Mouse (Mus musculus) cerebellum, adult 2 months (tissue): ENCODE measurements around the gene Cradd. TPM values are rescaled to one million over a fixed set of nuclear protein-coding genes. Genes with fewer than 3 reads are reported as not detected.
A peak's percentile ranks its signal among the peaks of the same experiment; 100 is the strongest.

Source experiments
- DNase-seq, 2 experiments: peaks; one replicate each; pipeline ENCODE4 v3.0.0; 2021
- H3K27ac ChIP-seq: fragments of 200-500 bp; 2 replicates; pipeline ENCODE4 v1.5.1; 2012; ENCODE audit warnings: low read length, control low read depth, inconsistent platforms; ENCODE audit not compliant: insufficient read depth
- H3K27me3 ChIP-seq: fragments of 200-500 bp; 2 replicates; pipeline ENCODE4 v1.6.1; 2012; ENCODE audit warnings: inconsistent platforms, mild to moderate bottlenecking, low read length, moderate library complexity; ENCODE audit not compliant: control insufficient read depth, insufficient read depth
- H3K4me1 ChIP-seq: fragments of 200-500 bp; 2 replicates; pipeline ENCODE4 v1.6.1; 2011; ENCODE audit warnings: low read length; ENCODE audit not compliant: control insufficient read depth, insufficient read depth
- H3K4me3 ChIP-seq: fragments of 200-500 bp; replicated peaks from 2 replicates; pipeline ENCODE3; 2011; ENCODE audit warnings: mild to moderate bottlenecking, low read depth, low read length, control low read depth; ENCODE audit not compliant: insufficient read depth
- CTCF ChIP-seq: fragments of 200-500 bp; IDR thresholded peaks from 2 replicates; pipeline ENCODE4 v1.5.1; 2011; ENCODE audit warnings: low read depth, mild to moderate bottlenecking, control low read depth, low read length, moderate library complexity, borderline replicate concordance; ENCODE audit not compliant: insufficient read depth
- POLR2A ChIP-seq: fragments of 200-500 bp; IDR thresholded peaks from 2 replicates; pipeline ENCODE4 v1.6.1; 2011; ENCODE audit warnings: low read length, control low read depth, borderline replicate concordance; ENCODE audit not compliant: insufficient read depth
- WGBS: fragments of 180-500 bp; shearing (Covaris S2); methylation state at CpG from one replicate; pipeline ENCODE4 v1.1.7; 2018; 5-methylcytosine and 5-hydroxymethylcytosine counted together
- polyA plus RNA-seq: library from polyadenylated mRNA; depleted of rRNA; stranded (reverse); fragments of >200 nt; gene quantifications from 2 replicates; pipeline ENCODE4 v1.2.3, GENCODE M21; 2012

The Cradd gene
- polyA plus RNA-seq, 1 experiment = 11.7 TPM

- DNase-seq = no peak
- 77% methylated on average over 7 of the region's 7 CpGs for whole genome bisulfite sequencing
Measured at GRCm38 (mm10) chr10:95299808-95300133, 24.2 kb downstream of the Cradd start.

GRCm38 (mm10) chr10:95299010-95299807 lies 24.7 kb downstream of the Cradd start:
- DNase-seq = no peak
- Histone ChIP-seq H3K27ac (no peak overlapping the region), H3K27me3 (no peaks in the 10 kb centered on the region), H3K4me3 (no peak overlapping the region), H3K4me1 (peaks cover 11% of the 10 kb centered on the region)
- no peak for TF ChIP-seq POLR2A
- no peak for TF ChIP-seq CTCF
- 84% methylated on average over 18 of the region's 18 CpGs for WGBS

More at GRCm38 (mm10) chr10:95299808-95300133, 24.2 kb downstream of the Cradd start:
- H3K4me3 ChIP-seq = no peak overlapping the region
- H3K27ac ChIP-seq = no peak overlapping the region
- TF ChIP-seq CTCF = no peak
- TF ChIP-seq POLR2A = no peak
- peaks cover 11% of the 10 kb centered on the region for H3K4me1 ChIP-seq
- no peaks in the 10 kb centered on the region for H3K27me3 ChIP-seq

GRCm38 (mm10) chr10:95298504-95298903 lies 25.4 kb downstream of the Cradd start:
- 94% methylated on average over 6 of the region's 6 CpGs for WGBS
- TF ChIP-seq POLR2A (no peak), CTCF (no peak)
- no peak for DNase-seq

GRCm38 (mm10) chr10:95297690-95298104 lies 26.2 kb downstream of the Cradd start:
- Histone ChIP-seq H3K4me1 (peaks cover 11% of the 10 kb centered on the region), H3K27me3 (no peaks in the 10 kb centered on the region), H3K4me3 (no peak overlapping the region), H3K27ac (no peak overlapping the region)
- TF ChIP-seq POLR2A (no peak), CTCF (no peak)
- 33% methylated on average over 9 of the region's 9 CpGs for WGBS
- peak in 1 of 2 experiments; percentile 17 for DNase-seq

More at GRCm38 (mm10) chr10:95298504-95298903, 25.4 kb downstream of the Cradd start:
- no peaks in the 10 kb centered on the region for H3K27me3 ChIP-seq
- no peak overlapping the region for H3K27ac ChIP-seq
- H3K4me1 ChIP-seq = peaks cover 11% of the 10 kb centered on the region
- H3K4me3 ChIP-seq = no peak overlapping the region

GRCm38 (mm10) chr10:95297024-95297423 lies 26.9 kb downstream of the Cradd start:
- H3K27ac ChIP-seq = no peak overlapping the region
- WGBS = 92% methylated on average over 11 of the region's 11 CpGs
- no peak for TF ChIP-seq CTCF
- H3K4me1 ChIP-seq = peaks cover 11% of the 10 kb centered on the region
- H3K27me3 ChIP-seq = no peaks in the 10 kb centered on the region
- no peak for DNase-seq
- H3K4me3 ChIP-seq = no peak overlapping the region

GRCm38 (mm10) chr10:95293261-95293660 lies 30.7 kb downstream of the Cradd start:
- Histone ChIP-seq H3K4me1 (peaks cover 11% of the 10 kb centered on the region), H3K27me3 (no peaks in the 10 kb centered on the region), H3K4me3 (no peak overlapping the region), H3K27ac (no peak overlapping the region)
- no peak for DNase-seq
- TF ChIP-seq POLR2A (no peak), CTCF (no peak)
- WGBS = 74% methylated on average over 8 of the region's 8 CpGs

- DNase-seq = no peak
- H3K27ac ChIP-seq = no peak overlapping the region
- 92% methylated on average over 5 of the region's 5 CpGs for WGBS
- peaks cover 6% of the 10 kb centered on the region for H3K4me1 ChIP-seq
- no peak overlapping the region for H3K4me3 ChIP-seq
- H3K27me3 ChIP-seq = no peaks in the 10 kb centered on the region
- TF ChIP-seq CTCF (no peak), POLR2A (no peak)
Measured at GRCm38 (mm10) chr10:95292269-95292668, 31.7 kb downstream of the Cradd start.
